Mouse (Mus musculus): Measurements from ENCODE around the gene Tnf.

- TF ChIP-seq POLR2A (IDR thresholded peaks at IDR 0.05; ENCODE audit: insufficient read depth, low read depth, low read length) (no peak), CTCF (IDR thresholded peaks at IDR 0.05) (no peak), EP300 (IDR thresholded peaks at IDR 0.05; ENCODE audit: insufficient read depth, low read depth, low read length) (no peak)
These were observed 35.7 kb upstream of the Tnf start for GRCm38 (mm10) chr17:35237504-35237903.
